Mouse (Mus musculus) cortical plate, adult 2 months (tissue): ENCODE data around the gene Adam11.

ENCODE experiments used
- CTCF ChIP-seq: fragments of 200-500 bp; IDR thresholded peaks from 2 replicates; pipeline ENCODE4 v1.5.1; 2011; ENCODE audit warnings: mild to moderate bottlenecking, control low read depth, low read length; ENCODE audit not compliant: insufficient read depth; ENCODE audit errors: extremely low read depth
- POLR2A ChIP-seq: fragments of 200-500 bp; IDR thresholded peaks from 2 replicates; pipeline ENCODE4 v1.6.1; 2011; ENCODE audit warnings: mild to moderate bottlenecking, low read length, control low read depth; ENCODE audit not compliant: insufficient read depth; ENCODE audit errors: extremely low read depth

- TF ChIP-seq POLR2A (no peak), CTCF (no peak)
Measured at GRCm38 (mm10) chr11:102769141-102769540, 7.9 kb downstream of the Adam11 start.
